Mouse (Mus musculus) left cerebral cortex, postnatal 4 days (tissue): ENCODE results near the gene Ankrd52. TPM values are rescaled to one million over a fixed set of nuclear protein-coding genes. Genes with fewer than 3 reads are reported as not detected.
"Not testable (repeated sequence)": the region's sequence is repeated elsewhere in the genome, so short reads cannot be mapped to it uniquely, and the experiment has no call there.

Experiments used
- DNase-seq: peaks from one replicate; pipeline ENCODE4 v3.0.0-alpha.2; 2022
- intact Hi-C: fragments of 180-260 bp; cut with DNase I; formaldehyde crosslinking; loops from one replicate; pipeline ENCODE4 v1.15.1; 2025
- total RNA-seq, 2 experiments: library from RNA; stranded (reverse); gene quantifications; 2 replicates each; pipeline ENCODE4 v1.2.3; 2021

Ankrd52 gene
- 10 to 100 TPM; 84.9 to 85.5 TPM for total RNA-seq

- DNase-seq = peak; percentile 85
- intact Hi-C loops = no loop called here
These were observed at the start of gene Ankrd52 for GRCm38 (mm10) chr10:128376455-128377211. TSS of gene Ankrd52 (plus strand) at chr10:128377115.

DNA sequence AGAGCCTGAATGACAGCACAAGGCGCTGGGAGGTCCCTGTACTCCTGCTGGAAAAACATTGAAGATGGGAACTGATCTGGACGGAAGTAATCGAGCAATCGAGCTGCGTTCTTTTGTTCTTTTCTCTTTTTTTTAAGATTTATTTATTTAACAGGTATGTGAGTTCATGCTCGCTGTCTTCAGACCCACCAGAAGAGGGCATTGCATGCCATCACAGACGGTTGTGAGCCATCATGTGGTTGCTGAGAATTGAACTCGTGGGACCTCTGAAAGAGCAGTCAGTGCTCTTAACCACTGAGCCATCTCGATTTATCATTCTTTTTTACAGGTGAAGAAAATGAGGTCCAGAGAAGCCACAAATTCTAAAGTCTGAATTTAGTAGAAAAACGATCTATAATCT, 49.3 kb upstream of the Ankrd52 start:
- intact Hi-C loops = no loop called here
- DNase-seq = no peak

- intact Hi-C loops, DNase-seq: not testable (repeated sequence)
These were observed 44.3 kb upstream of the Ankrd52 start for GRCm38 (mm10) chr10:128332358-128333249.

DNA sequence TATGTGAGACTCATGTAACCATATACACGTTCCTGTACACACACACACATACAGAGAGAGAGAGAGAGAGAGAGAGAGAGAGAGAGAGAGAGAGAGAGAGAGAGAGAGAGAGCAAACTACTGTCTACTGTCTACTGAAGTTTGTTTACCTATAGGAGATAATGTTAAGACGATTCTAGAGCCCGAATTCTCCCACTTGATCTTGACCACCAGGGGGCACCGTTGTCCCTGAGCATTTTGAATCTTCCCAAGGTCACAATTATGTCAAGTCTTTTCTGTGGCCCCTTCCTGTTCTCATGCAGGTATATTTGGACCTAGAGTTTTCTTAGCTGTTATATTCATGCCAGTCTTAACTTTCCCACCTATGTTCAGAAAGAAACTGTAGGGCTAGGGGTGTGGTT, 41.3 kb upstream of the Ankrd52 start:
- intact Hi-C loops = no loop called here
- DNase-seq = peak; percentile 75

DNA sequence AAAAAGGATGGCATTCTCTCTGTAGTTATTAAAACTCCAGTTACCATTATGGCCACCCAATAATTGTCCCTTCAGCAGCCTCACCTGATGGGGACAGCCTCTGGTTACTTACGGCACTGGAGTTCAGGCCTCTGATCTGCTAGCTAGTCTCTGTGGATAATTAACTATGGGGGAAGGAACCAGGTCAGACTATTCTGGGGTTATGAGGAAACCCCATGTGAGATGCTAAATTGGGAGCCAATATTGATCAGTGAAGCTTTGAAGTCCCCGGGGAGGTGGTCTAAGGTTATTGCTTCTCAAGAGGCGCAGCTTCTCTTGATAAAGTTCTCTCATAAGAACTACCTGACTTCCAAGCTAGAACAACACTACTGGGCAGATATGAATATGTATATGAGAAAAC, 40.7 kb upstream of the Ankrd52 start:
- intact Hi-C loops = no loop called here
- no peak for DNase-seq

DNA sequence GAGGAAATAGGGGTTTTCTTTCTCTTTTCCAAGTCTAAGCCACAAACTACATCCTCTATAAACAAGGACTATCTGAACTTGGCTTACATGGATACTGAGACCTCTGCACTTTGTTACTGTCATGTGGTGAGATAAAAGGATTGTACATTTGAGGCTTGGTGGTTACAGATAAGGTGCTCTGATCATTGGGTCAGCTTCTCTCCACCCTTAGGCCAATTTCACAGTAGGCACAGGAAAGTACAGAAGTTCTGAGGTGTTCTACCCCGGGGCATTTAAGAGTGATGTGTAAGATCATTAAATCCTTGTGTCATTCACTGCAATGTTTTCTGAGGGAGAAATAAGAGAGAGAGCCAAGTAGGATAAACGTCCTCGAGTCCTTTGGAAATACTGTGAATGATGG, 40.3 kb upstream of the Ankrd52 start:
- intact Hi-C loops = no loop called here
- no peak for DNase-seq

- intact Hi-C loops = no loop called here
These were observed 39.4 kb upstream of the Ankrd52 start, which contains the start of gene Cs for GRCm38 (mm10) chr10:128337306-128338181. TSS of gene Cs (plus strand) at chr10:128337734.

GRCm38 (mm10) chr10:128338415-128338814, 38.5 kb upstream of the Ankrd52 start:
- no peak for DNase-seq
- intact Hi-C loops = no loop called here

More at GRCm38 (mm10) chr10:128337306-128338181, 39.4 kb upstream of the Ankrd52 start, which contains the start of gene Cs:
- DNase-seq = peak; percentile 99

DNA sequence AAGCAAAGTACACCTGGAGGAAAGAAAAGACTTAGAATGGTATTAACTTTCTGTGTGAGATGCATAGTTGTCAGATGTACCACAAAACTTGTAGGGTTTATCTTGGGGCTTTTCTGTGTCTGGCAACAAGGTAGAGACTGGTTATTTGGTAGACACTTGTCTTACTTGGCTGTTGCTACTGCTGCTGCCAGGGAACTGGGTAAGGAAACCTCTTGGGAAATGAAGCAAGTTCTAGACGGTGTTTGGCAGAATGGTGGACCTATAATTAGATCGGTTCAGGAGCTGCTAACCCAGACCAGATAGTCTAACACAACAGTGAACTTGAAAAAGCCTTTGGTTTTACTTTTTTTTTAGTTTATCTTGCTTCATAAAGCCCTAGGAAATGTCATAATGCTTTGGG, 38.0 kb upstream of the Ankrd52 start:
- intact Hi-C loops = no loop called here
- DNase-seq = no peak

DNA sequence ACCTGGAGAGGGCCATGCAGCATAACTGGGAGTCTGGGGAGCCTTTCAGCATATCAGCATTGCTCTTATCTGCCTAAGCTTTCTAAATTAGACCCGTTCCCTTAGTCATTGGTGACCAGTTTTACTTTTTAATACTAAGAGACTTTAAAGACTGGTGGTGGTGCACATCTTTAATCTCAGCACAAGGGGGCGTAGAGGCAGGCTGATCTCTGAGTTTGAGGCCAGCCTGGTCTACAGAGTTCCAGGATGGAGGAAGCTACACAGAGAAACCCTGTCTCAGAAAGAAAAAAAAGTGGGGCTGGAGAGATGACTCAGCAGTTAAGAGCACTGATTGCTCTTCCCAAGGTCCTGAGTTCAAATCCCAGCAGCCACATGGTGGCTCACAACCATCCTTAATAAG, 36.7 kb upstream of the Ankrd52 start:
- intact Hi-C loops = no loop called here
- DNase-seq = no peak

- no peak for DNase-seq
- intact Hi-C loops = no loop called here
These were observed 33.5 kb upstream of the Ankrd52 start for GRCm38 (mm10) chr10:128343436-128343835.

DNA sequence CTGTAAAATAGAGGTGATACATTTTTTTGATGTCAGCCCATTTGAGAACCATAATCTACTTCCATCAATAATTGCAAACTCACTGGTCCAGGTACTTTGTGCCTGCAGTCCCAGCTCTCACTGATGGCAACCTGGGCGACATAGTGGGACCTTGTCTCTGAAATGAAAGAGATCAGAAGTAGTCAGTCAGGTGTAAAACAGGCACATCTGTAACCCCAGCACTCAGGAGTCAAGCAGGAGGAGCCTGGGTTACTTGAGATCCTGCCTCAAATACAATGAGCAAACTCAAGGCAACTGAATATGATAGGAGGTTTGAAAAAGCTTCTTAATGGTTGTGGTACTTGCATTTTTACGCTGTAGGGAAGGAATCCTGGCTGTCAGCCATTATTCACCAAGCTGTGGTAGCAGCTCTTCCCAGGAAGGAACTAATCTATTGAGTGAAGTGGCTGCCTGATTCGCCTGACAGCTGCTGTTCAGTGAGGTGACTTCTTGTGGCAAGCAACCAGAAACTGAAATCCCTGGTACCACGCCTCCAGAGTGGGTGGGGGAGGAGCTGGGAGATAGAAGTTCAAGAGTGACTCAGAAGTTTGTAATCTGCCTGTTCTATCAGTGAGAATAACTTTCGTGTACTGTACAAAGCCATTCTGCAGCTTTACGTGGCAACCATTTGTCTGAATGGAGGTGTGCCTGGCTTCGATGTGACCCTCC, 32.2 kb upstream of the Ankrd52 start:
- peak; percentile 57 for DNase-seq
- intact Hi-C loops = no loop called here

DNA sequence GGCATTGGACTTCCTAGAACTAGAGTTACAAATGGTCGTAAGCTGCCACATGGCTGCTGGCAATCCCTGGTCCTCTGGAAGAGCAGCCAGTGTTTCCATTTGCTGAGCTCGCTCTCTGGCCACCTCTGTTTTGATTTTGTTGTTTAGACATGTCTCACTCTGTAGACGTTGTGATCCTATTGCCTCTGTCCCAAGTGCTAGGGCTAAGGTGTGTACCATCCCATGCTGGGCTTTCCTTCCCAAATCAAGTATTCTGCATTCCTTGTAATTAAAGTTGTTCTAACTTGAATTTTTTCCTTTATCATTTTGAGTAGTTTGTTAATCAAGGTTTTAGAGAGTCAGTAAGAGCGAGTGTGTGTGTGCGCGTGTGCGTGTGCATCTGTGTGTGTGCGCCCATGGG, 29.4 kb upstream of the Ankrd52 start:
- intact Hi-C loops = no loop called here
- no peak for DNase-seq

- intact Hi-C loops = no loop called here
These were observed 18.1 kb upstream of the Ankrd52 start for GRCm38 (mm10) chr10:128358796-128359195.

GRCm38 (mm10) chr10:128359226-128359625, 17.7 kb upstream of the Ankrd52 start:
- intact Hi-C loops = no loop called here

More at GRCm38 (mm10) chr10:128358796-128359195, 18.1 kb upstream of the Ankrd52 start:
- peak; percentile 49 for DNase-seq

GRCm38 (mm10) chr10:128361836-128362235, 15.1 kb upstream of the Ankrd52 start:
- intact Hi-C loops = loop anchor here (5.0 kb wide), 1 partner anchor 95 kb away; the partner anchor contains the start of gene Smarcc2
- no peak for DNase-seq

More at GRCm38 (mm10) chr10:128359226-128359625, 17.7 kb upstream of the Ankrd52 start:
- DNase-seq = no peak

GRCm38 (mm10) chr10:128362568-128362967, 14.3 kb upstream of the Ankrd52 start:
- intact Hi-C loops = loop anchor here (5.0 kb wide), 1 partner anchor 95 kb away; the partner anchor contains the start of gene Smarcc2
- peak; percentile 23 for DNase-seq

- DNase-seq = no peak
- intact Hi-C loops = no loop called here
These were observed 9.0 kb upstream of the Ankrd52 start for GRCm38 (mm10) chr10:128367899-128368401.

DNA sequence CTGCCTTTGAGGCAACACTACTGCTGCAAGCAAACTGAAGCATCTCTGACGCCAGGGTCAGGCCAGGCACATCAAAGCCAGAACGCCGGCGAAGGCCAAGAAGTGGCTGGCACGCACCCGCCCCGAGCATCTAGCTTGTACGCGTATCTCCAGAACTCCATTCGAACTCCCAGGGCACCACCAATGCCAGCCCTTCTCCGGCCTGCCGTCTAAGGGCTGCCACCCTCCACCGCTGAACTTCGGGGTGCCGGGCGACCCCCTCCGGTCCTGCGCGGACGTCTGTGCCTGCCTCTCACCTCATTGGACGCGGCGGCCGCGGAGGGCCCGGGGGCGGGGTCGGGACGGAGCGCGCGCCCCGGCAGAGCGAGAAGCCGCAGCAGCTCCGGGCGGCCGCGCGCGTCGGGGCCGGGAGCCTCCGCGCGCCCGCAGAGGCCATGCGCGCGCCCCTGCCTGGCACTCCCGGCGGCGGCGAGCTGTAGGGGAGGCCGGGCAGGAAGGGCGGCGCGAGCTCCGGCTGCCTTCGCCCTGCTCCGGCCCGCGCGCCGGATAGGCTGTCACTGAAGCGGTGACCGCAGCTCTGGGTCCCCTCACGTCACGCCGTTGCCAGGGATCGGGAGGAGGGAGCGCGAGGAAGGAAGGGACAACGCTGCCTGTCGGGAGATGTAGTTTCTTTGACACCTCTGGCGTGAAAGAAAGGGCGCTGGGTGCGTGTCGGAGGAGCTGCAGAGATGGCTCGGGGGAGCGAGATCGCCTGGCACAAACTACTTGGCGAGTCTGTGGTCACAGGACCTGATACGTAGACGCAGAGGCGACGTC, 8.3 kb upstream of the Ankrd52 start, which contains the start of gene Coq10a:
Gene Coq10a (minus strand): TSS at position 596 of the 816 bp plus-strand sequence.
- peak; percentile 96 for DNase-seq
- intact Hi-C loops = no loop called here
